Mouse (Mus musculus) liver, embryonic 12.5 days (tissue): ENCODE measurements around the gene Klf3. TPM values are rescaled to one million over a fixed set of nuclear protein-coding genes. Genes with fewer than 3 reads are reported as not detected.

ENCODE experiments used
- ATAC-seq: fragments of 200-750 bp; cut with Nextera tagmentation; 2 replicates; pipeline ENCODE4 v1.8.0; 2017; ENCODE audit warnings: moderate number of reproducible peaks, mild to moderate bottlenecking, moderate library complexity
- H3K27ac ChIP-seq: fragments of 300-500 bp; sonication (generic); 2 replicates; pipeline ENCODE4 v1.5.1; 2016; ENCODE audit warnings: mild to moderate bottlenecking
- H3K27me3 ChIP-seq: fragments of 300-500 bp; sonication (generic); replicated peaks from 2 replicates; pipeline ENCODE4 v1.6.1; 2016; ENCODE audit warnings: mild to moderate bottlenecking, moderate library complexity
- H3K36me3 ChIP-seq: fragments of 300-500 bp; sonication (generic); 2 replicates; pipeline ENCODE4 v1.6.1; 2016; ENCODE audit warnings: mild to moderate bottlenecking, moderate library complexity
- H3K4me1 ChIP-seq: fragments of 300-500 bp; sonication (generic); 2 replicates; pipeline ENCODE4 v1.6.1; 2016
- H3K4me2 ChIP-seq: fragments of 300-500 bp; sonication (generic); 2 replicates; pipeline ENCODE4 v1.6.1; 2016; ENCODE audit warnings: mild to moderate bottlenecking, moderate library complexity
- H3K4me3 ChIP-seq: fragments of 300-500 bp; sonication (generic); 2 replicates; pipeline ENCODE4 v1.5.1; 2016; ENCODE audit warnings: mild to moderate bottlenecking, moderate library complexity
- H3K9ac ChIP-seq: fragments of 300-500 bp; sonication (generic); 2 replicates; pipeline ENCODE4 v1.6.1; 2016; ENCODE audit warnings: mild to moderate bottlenecking, moderate library complexity
- H3K9me3 ChIP-seq: fragments of 300-500 bp; sonication (generic); replicated peaks from 2 replicates; pipeline ENCODE4 v1.6.1; 2016; ENCODE audit warnings: mild to moderate bottlenecking, moderate library complexity
- WGBS: fragments of 180-500 bp; shearing (Covaris S2); methylation state at CpG from one replicate; pipeline ENCODE4 v1.1.7; 2016; ENCODE audit not compliant: insufficient replicate concordance; 5-methylcytosine and 5-hydroxymethylcytosine counted together
- polyA plus RNA-seq: library from polyadenylated mRNA; unstranded; fragments of >200 nt; fragmentation: Nextera tagmentation; extraction: Ambion mirVana; gene quantifications from 2 replicates; pipeline ENCODE4 v1.2.1, GENCODE M21; 2016

The Klf3 gene
- polyA plus RNA-seq, 1 experiment from 2014 or later: 91.2 TPM

DNA sequence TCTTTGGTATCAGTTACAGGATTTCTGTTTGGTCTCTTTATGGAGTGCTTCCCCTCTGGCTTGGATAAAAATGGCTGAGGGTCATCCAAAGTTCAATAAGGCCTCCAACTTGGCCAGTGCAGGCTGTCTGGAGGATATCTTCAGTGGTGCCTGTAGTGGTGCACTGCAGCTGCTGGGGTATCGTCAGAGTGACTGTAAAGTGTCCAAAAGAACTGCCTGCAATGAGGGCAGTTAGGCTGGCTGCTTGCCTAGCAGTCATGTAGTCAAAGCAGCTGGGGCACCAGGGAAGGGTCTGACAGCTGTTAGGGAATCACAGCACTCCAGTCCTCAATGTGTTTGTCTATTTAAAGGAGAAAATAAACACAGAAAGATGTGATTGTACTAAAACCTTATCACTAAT lies 36.9 kb downstream of the Klf3 start:
- 40% methylated on average over 1 of the region's 1 CpGs for WGBS

DNA sequence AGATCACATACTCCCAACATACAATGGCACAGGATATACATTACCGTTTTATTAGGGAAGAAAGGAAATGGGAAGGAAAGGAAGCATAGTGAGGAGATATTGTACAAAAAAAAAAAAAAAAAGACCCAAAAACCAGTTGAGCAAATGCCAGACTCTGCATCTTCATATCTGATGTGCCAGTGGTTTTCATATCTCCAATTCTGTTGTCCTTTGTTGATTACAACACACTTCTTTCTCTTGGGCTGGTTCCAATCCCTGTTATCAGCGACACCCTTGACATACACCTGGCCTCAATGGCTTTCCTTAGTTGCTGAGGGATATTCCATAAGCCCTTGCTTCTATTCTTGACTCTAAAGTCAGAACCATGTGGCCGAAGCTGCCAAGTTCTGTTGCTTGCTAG lies 41.4 kb downstream of the Klf3 start:
- 68% methylated on average over 3 of the region's 3 CpGs for WGBS
- no peaks in the 10 kb centered on the region for H3K36me3 ChIP-seq
- 0 out of 2 replicates have a peak, but pooled peaks cover 1% of the 10 kb centered on the region for H3K4me1 ChIP-seq
- no peak overlapping the region for H3K4me2 ChIP-seq
- no peak for ATAC-seq
- no peak overlapping the region for H3K9ac ChIP-seq
- no peak overlapping the region for H3K27ac ChIP-seq
- H3K27me3 ChIP-seq: no peaks in the 10 kb centered on the region
- no peak overlapping the region for H3K4me3 ChIP-seq
- no peaks in the 10 kb centered on the region for H3K9me3 ChIP-seq

More for the DNA sequence above, 36.9 kb downstream of the Klf3 start:
- Histone ChIP-seq H3K4me3 (no peak overlapping the region), H3K9ac (no peak overlapping the region), H3K4me1 (0 out of 2 replicates have a peak, but pooled peaks cover 6% of the 10 kb centered on the region), H3K27ac (no peak overlapping the region), H3K9me3 (no peaks in the 10 kb centered on the region), H3K27me3 (no peaks in the 10 kb centered on the region), H3K4me2 (no peak overlapping the region), H3K36me3 (no peaks in the 10 kb centered on the region)
- ATAC-seq: no peak

DNA sequence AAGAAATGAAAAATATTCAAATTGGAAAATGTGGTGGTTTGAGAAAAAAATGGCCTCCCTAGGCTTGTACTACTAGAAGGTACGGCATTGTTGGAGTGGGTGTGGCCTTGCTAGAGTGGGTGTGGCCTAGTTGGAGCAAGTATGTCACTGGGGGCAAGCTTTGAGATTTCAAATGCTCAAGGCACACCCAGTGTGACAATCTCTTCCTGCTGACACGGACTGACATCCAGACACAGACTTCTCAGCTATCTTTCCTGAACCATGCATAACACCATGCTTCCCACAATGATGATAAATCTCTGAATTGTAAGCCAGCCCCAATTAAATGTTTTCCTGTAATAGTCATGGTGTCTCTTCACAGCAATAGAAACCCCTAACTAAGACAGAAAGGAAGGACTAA lies 44.1 kb downstream of the Klf3 start:
- Histone ChIP-seq H3K27ac (no peak overlapping the region), H3K4me3 (no peak overlapping the region), H3K9ac (no peak overlapping the region), H3K4me2 (no peak overlapping the region), H3K36me3 (no peaks in the 10 kb centered on the region), H3K4me1 (no peaks in the 10 kb centered on the region), H3K27me3 (no peaks in the 10 kb centered on the region), H3K9me3 (no peaks in the 10 kb centered on the region)
- WGBS: 20% methylated on average over 2 of the region's 2 CpGs
- ATAC-seq: 0 out of 2 replicates have a peak, but pooled peaks have one; percentile 15

DNA sequence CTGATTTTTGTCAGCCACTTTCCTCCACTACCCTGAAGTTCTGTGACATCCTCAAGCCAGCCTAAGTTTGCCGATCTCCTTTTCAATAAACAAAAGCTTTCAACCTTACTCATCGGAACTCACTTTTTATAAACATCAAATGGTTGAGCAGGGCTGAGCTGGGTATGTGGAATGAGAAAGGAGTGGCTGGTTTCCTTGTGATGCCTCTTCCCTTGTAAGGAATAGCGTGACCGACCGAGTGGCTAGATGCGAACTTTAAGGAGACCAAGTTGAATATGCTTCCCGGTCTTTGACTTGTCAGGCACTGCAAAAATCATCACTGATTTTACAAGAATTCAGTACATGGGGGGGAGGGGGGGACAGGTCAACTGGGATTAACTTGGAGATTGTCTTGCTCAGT lies 46.7 kb downstream of the Klf3 start:
- H3K36me3 ChIP-seq: no peaks in the 10 kb centered on the region
- no peak overlapping the region for H3K27ac ChIP-seq
- H3K4me2 ChIP-seq: no peak overlapping the region
- 80% methylated on average over 7 of the region's 7 CpGs for WGBS
- no peak overlapping the region for H3K4me3 ChIP-seq
- no peak for ATAC-seq
- H3K9ac ChIP-seq: no peak overlapping the region
- no peaks in the 10 kb centered on the region for H3K27me3 ChIP-seq
- no peaks in the 10 kb centered on the region for H3K9me3 ChIP-seq
- no peaks in the 10 kb centered on the region for H3K4me1 ChIP-seq

- H3K9ac ChIP-seq: no peak overlapping the region
- H3K4me2 ChIP-seq: no peak overlapping the region
- no peak overlapping the region for H3K27ac ChIP-seq
- no peaks in the 10 kb centered on the region for H3K9me3 ChIP-seq
- no peaks in the 10 kb centered on the region for H3K36me3 ChIP-seq
- ATAC-seq: no peak
- no peak overlapping the region for H3K4me3 ChIP-seq
- H3K4me1 ChIP-seq: no peaks in the 10 kb centered on the region
- no peaks in the 10 kb centered on the region for H3K27me3 ChIP-seq
- 36% methylated on average over 5 of the region's 5 CpGs for WGBS
Measured at GRCm38 (mm10) chr5:64852656-64853398, 49.6 kb downstream of the Klf3 start.

DNA sequence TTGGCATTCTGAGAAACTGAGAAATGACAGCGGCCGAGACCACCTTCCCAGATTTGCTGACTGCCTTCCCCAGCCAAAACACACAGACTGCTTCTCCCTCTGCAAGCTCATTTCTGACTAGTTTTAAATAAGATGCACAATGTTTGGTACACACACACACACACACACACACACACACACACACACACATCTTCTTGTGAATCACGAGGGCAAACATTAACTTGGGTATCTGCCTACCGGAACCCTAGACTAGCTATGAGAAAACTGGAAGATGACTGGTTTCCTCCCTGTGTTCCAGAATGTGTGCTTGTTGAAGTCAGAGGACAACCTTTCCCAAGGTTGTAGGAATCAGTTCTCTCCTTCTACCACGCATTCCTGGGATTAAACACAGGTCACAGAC lies 50.2 kb downstream of the Klf3 start:
- no peak overlapping the region for H3K27ac ChIP-seq
- no peaks in the 10 kb centered on the region for H3K27me3 ChIP-seq
- no peak overlapping the region for H3K4me2 ChIP-seq
- no peak overlapping the region for H3K9ac ChIP-seq
- H3K9me3 ChIP-seq: no peaks in the 10 kb centered on the region
- ATAC-seq: no peak
- no peaks in the 10 kb centered on the region for H3K36me3 ChIP-seq
- H3K4me3 ChIP-seq: no peak overlapping the region
- 71% methylated on average over 5 of the region's 5 CpGs for WGBS
- no peaks in the 10 kb centered on the region for H3K4me1 ChIP-seq

DNA sequence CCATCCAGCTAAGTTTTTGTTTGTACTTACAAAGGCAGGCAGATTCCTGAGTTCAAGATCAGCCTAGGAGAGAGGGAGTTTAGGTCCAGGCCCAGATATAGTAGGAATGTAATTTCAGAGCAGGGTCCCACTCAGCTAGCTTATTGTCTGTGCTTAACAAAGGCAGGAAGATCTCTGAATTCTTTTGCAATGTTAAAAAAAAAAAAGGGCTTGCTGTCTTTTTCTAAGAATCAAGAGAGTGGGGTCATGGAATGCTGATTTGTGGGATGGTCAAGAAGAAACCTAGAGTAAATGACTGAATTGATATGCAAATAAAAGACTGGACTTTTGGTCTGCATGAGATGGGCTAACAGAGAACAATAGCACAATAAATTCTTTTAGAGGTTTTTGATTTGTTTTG lies 52.0 kb downstream of the Klf3 start:
- ATAC-seq: no peak
- no peaks in the 10 kb centered on the region for H3K27me3 ChIP-seq
- no peak overlapping the region for H3K27ac ChIP-seq
- H3K4me2 ChIP-seq: no peak overlapping the region
- no peak overlapping the region for H3K9ac ChIP-seq
- H3K36me3 ChIP-seq: no peaks in the 10 kb centered on the region
- H3K4me3 ChIP-seq: no peak overlapping the region
- H3K4me1 ChIP-seq: no peaks in the 10 kb centered on the region; the same call in 1 of the 2 replicates
- H3K9me3 ChIP-seq: no peaks in the 10 kb centered on the region

GRCm38 (mm10) chr5:64860900-64861470 lies 57.8 kb downstream of the Klf3 start:
- H3K9me3 ChIP-seq: no peaks in the 10 kb centered on the region
- H3K27ac ChIP-seq: peak overlapping the region; percentile 55
- H3K4me1 ChIP-seq: peaks cover 43% of the 10 kb centered on the region
- H3K4me2 ChIP-seq: peak overlapping the region; percentile 68
- H3K9ac ChIP-seq: peak overlapping the region; percentile 47
- H3K4me3 ChIP-seq: peak overlapping the region; percentile 28
- 24% methylated on average over 5 of the region's 5 CpGs for WGBS
- no peaks in the 10 kb centered on the region for H3K27me3 ChIP-seq
- ATAC-seq: peak; percentile 30; the same call in 1 of the 2 replicates
- H3K36me3 ChIP-seq: no peaks in the 10 kb centered on the region

DNA sequence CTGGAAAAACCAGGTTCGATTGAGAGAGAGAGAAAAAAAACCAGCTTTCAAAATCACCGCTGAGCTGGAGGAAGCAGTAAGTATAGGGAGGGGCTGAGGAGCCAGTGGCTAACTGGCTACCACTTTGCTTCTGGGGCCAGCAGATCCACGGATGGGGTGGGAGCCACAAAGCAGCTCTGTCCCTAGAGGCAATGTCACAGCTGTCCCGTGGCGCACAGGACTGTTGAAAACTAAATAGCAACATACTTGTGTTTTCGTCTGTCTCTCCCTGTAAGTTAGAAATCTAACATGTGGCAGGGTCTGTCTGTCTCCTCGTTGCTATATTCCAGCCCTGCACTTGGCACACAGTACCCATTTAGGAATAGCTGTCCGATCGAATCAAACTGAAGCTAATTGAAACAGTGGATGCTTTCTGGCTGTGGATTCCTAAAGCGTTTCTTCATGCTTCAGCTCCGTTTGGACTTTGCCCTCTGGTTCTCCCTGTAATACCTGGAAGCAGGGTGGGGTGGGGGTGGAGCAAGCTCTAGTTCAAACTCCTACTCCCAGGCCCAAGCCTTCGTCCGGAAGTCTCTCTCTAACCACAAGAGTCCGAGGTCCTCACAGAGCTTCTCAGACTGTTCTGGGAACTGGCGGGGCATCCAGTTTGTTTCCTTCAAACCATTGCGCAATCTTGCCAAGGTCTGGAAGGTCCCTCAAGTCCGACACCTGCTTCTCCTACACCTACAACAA lies 58.4 kb downstream of the Klf3 start:
- H3K4me2 ChIP-seq: peak overlapping the region; percentile 68

GRCm38 (mm10) chr5:64862269-64862668 lies 59.1 kb downstream of the Klf3 start:
- Histone ChIP-seq H3K27ac (peak overlapping the region; percentile 55; the same call in 1 of the 2 replicates), H3K9ac (no peak overlapping the region), H3K4me3 (no peak overlapping the region), H3K9me3 (no peaks in the 10 kb centered on the region), H3K36me3 (no peaks in the 10 kb centered on the region), H3K4me1 (peaks cover 54% of the 10 kb centered on the region), H3K4me2 (peak overlapping the region; percentile 68), H3K27me3 (no peaks in the 10 kb centered on the region)
- 67% methylated on average over 9 of the region's 9 CpGs for WGBS
- ATAC-seq: no peak

More for the DNA sequence above, 58.4 kb downstream of the Klf3 start:
- 24% methylated on average over 17 of the region's 17 CpGs for WGBS
- no peaks in the 10 kb centered on the region for H3K9me3 ChIP-seq
- peak overlapping the region; percentile 47 for H3K9ac ChIP-seq
- H3K4me1 ChIP-seq: peaks cover 48% of the 10 kb centered on the region
- peak overlapping the region; percentile 28 for H3K4me3 ChIP-seq
- no peaks in the 10 kb centered on the region for H3K27me3 ChIP-seq
- H3K36me3 ChIP-seq: no peaks in the 10 kb centered on the region
- ATAC-seq: peak; percentile 47
- H3K27ac ChIP-seq: peak overlapping the region; percentile 55

- no peak overlapping the region for H3K4me3 ChIP-seq
- peaks cover 57% of the 10 kb centered on the region for H3K4me1 ChIP-seq
- peak overlapping the region; percentile 46 for H3K4me2 ChIP-seq
- WGBS: 11% methylated on average over 4 of the region's 4 CpGs
- peak overlapping the region; percentile 76 for H3K27ac ChIP-seq
- H3K36me3 ChIP-seq: no peaks in the 10 kb centered on the region
- ATAC-seq: peak; percentile 88
- H3K27me3 ChIP-seq: no peaks in the 10 kb centered on the region
- peak overlapping the region; percentile 19; the same call in 1 of the 2 replicates for H3K9ac ChIP-seq
- H3K9me3 ChIP-seq: no peaks in the 10 kb centered on the region
Measured at GRCm38 (mm10) chr5:64864699-64865108, 61.5 kb downstream of the Klf3 start.
